In the genomic region with DNA sequence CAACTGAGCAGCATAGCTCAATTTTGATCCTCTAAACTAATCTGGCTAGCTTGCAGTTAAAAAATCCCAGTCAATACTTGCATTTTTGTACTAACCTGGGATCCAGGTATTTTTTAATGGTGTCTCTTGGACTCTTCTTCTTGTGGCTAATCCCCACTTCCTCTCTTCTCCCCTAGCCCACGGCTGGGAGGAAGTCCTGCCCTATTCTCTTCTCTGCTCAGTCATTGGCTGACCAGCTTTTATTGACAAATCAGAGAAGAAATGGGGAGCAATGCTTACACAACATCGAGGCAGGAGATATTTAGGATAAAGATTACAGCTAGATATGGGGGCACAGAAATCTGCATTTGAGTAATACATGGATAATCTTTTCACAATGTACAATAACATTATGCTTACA, we compare ENCODE assay signal across 19 mouse cellular contexts. TPM values are rescaled to one million over a fixed set of nuclear protein-coding genes. Genes with fewer than 3 reads are reported as not detected.
DNase-seq lines count a peak whose midpoint lies in the region; ATAC-seq and TF ChIP-seq lines count a peak whose summit lies in the region.
"Had no signal": no experiment of that assay in that cellular context is flagged by ENCODE, and none has a peak within 500 bp of the region (broad histone marks: within the 10 kb centered on the region; RNA-seq: fewer than 3 reads in every experiment).

No protein-coding gene starts in this region.

- TF ChIP-seq CTCF in lung, postnatal 0 days (IDR thresholded peaks at IDR 0.05) = no peak
- no peak for TF ChIP-seq CTCF in gastrocnemius, adult 2 months (IDR thresholded peaks at IDR 0.05)

- intact Hi-C loops in gastrocnemius, adult 2 months (cut with DNase I) = no loop called here

- no peaks in the 10 kb centered on the region for H3K36me3 ChIP-seq in lung, postnatal 0 days (ENCODE audit: insufficient read depth, low read length)
- no peaks in the 10 kb centered on the region for H3K36me3 ChIP-seq in liver, embryonic 12.5 days
- no peaks in the 10 kb centered on the region for H3K36me3 ChIP-seq in splenic B cell, adult 2 months (ENCODE audit: control insufficient read depth, insufficient read depth, low read length, poor library complexity, severe bottlenecking)
- no peaks in the 10 kb centered on the region for H3K36me3 ChIP-seq in intestine, embryonic 15.5 days
- H3K36me3 ChIP-seq: heart, embryonic 13.5 days; limb, embryonic 15.5 days had no signal

- H3K4me2 ChIP-seq in lung, postnatal 0 days (replicated peaks; ENCODE audit: low read depth, low read length) = no peak overlapping the region
- peak overlapping the region; percentile 9; the same call in 1 of the 2 replicates for H3K4me2 ChIP-seq in liver, embryonic 12.5 days
- no peak overlapping the region for H3K4me2 ChIP-seq in intestine, embryonic 15.5 days (replicated peaks)
- H3K4me2 ChIP-seq: heart, embryonic 13.5 days; limb, embryonic 15.5 days had no signal

- H3K9ac ChIP-seq in lung, postnatal 0 days (replicated peaks; ENCODE audit: low read depth) = no peak overlapping the region
- H3K9ac ChIP-seq in liver, embryonic 12.5 days = no peak overlapping the region
- H3K9ac ChIP-seq in intestine, embryonic 15.5 days = no peak overlapping the region
- H3K9ac ChIP-seq: heart, embryonic 13.5 days; limb, embryonic 15.5 days had no signal

- ATAC-seq in lung, postnatal 0 days = no peak
- no peak for ATAC-seq in liver, embryonic 12.5 days
- no peak for ATAC-seq in intestine, embryonic 15.5 days

- no peak for TF ChIP-seq EP300 in lung, postnatal 0 days (IDR thresholded peaks at IDR 0.05)

- peak; percentile 15 for DNase-seq in lung, postnatal 36 days
- DNase-seq in lung, postnatal 0 days (ENCODE audit: low spot score) = no peak
- peak; percentile 81 for DNase-seq in MEL-GATA-1-ER (ENCODE audit: extremely low read depth, low read depth)
- peak; percentile 42 for DNase-seq in splenic B cell, adult 2 months (ENCODE audit: low read depth, low spot score)
- DNase-seq in gastrocnemius, adult 2 months = no peak
- DNase-seq in layer of hippocampus, adult 11-12 months (ENCODE audit: low spot score) = no peak
- DNase-seq: cerebellum, postnatal 10 days; gastrocnemius, postnatal 25 days; heart, postnatal 4 days; kidney, postnatal 14 days; layer of hippocampus, adult 9-11 months; midbrain, embryonic 14.5 days had no signal

- H3K27me3 ChIP-seq in lung, postnatal 0 days (replicated peaks; ENCODE audit: insufficient read depth, low read length) = no peaks in the 10 kb centered on the region
- H3K27me3 ChIP-seq in liver, embryonic 12.5 days (replicated peaks) = no peaks in the 10 kb centered on the region
- no peaks in the 10 kb centered on the region for H3K27me3 ChIP-seq in splenic B cell, adult 2 months (ENCODE audit: control insufficient read depth, insufficient read depth, low read length, poor library complexity, severe bottlenecking)
- H3K27me3 ChIP-seq in intestine, embryonic 15.5 days (replicated peaks) = no peaks in the 10 kb centered on the region
- H3K27me3 ChIP-seq: limb, embryonic 15.5 days had no signal

- no peaks in the 10 kb centered on the region for H3K9me3 ChIP-seq in lung, postnatal 0 days (ENCODE audit: low read length)
- H3K9me3 ChIP-seq in liver, embryonic 12.5 days (replicated peaks) = no peaks in the 10 kb centered on the region
- no peaks in the 10 kb centered on the region for H3K9me3 ChIP-seq in intestine, embryonic 15.5 days
- H3K9me3 ChIP-seq: heart, embryonic 13.5 days; limb, embryonic 15.5 days had no signal

- 27% methylated on average over 2 of the region's 2 CpGs for WGBS in lung, postnatal 0 days
- WGBS in liver, embryonic 12.5 days (ENCODE audit: insufficient replicate concordance) = 8% methylated on average over 2 of the region's 2 CpGs
- 45% methylated on average over 2 of the region's 2 CpGs for WGBS in intestine, embryonic 15.5 days

- H3K27ac ChIP-seq in lung, postnatal 0 days (ENCODE audit: low read length) = no peak overlapping the region
- H3K27ac ChIP-seq in liver, embryonic 12.5 days = no peak overlapping the region
- H3K27ac ChIP-seq in intestine, embryonic 15.5 days = no peak overlapping the region
- no peak overlapping the region for H3K27ac ChIP-seq in gastrocnemius, adult 2 months
- H3K27ac ChIP-seq: heart, embryonic 13.5 days; limb, embryonic 15.5 days had no signal

- no peak overlapping the region for H3K4me3 ChIP-seq in lung, postnatal 0 days (ENCODE audit: low read depth, low read length)
- H3K4me3 ChIP-seq in liver, embryonic 12.5 days = no peak overlapping the region
- H3K4me3 ChIP-seq in intestine, embryonic 15.5 days (replicated peaks) = no peak overlapping the region
- H3K4me3 ChIP-seq in gastrocnemius, adult 2 months = no peak overlapping the region
- H3K4me3 ChIP-seq: heart, embryonic 13.5 days; limb, embryonic 15.5 days had no signal

- H3K4me1 ChIP-seq in lung, postnatal 0 days (ENCODE audit: insufficient read depth, low read depth, low read length) = no peaks in the 10 kb centered on the region
- peaks cover 4% of the 10 kb centered on the region for H3K4me1 ChIP-seq in liver, embryonic 12.5 days
- no peaks in the 10 kb centered on the region for H3K4me1 ChIP-seq in intestine, embryonic 15.5 days (replicated peaks)

RNA-seq across cellular contexts. Expression of a gene that starts 5.4 kb away (rescaled TPM):
- polyA plus RNA-seq in lung, postnatal 0 days (2015; fragmentation: Nextera tagmentation; extraction: Ambion mirVana) = not detected in 2 replicates
- not detected in 2 replicates for polyA plus RNA-seq in liver, embryonic 12.5 days (2016; fragmentation: Nextera tagmentation; extraction: Ambion mirVana)
- polyA plus RNA-seq in intestine, embryonic 15.5 days (2015; fragmentation: Nextera tagmentation; extraction: Ambion mirVana) = not detected in 2 replicates
- 1 to 10 TPM; 2.9 to 7.8 TPM for total RNA-seq in gastrocnemius, adult 2 months (2021)
- polyA plus RNA-seq: embryonic facial prominence, embryonic 11.5 days; heart, embryonic 13.5 days; intestine, embryonic 14.5 days; limb, embryonic 15.5 days; lung, embryonic 16.5 days had no signal

RNA-seq across cellular contexts. Expression of a gene that starts 8.1 kb away (rescaled TPM):
- polyA plus RNA-seq in lung, postnatal 0 days (2015; fragmentation: Nextera tagmentation; extraction: Ambion mirVana) = 74.6 and 76.8 TPM in 2 replicates
- polyA plus RNA-seq in liver, embryonic 12.5 days (2016; fragmentation: Nextera tagmentation; extraction: Ambion mirVana) = 75.0 and 76.1 TPM in 2 replicates
- polyA plus RNA-seq in intestine, embryonic 15.5 days (2015; fragmentation: Nextera tagmentation; extraction: Ambion mirVana) = 96.6 and 99.1 TPM in 2 replicates
- total RNA-seq in gastrocnemius, adult 2 months (2021) = 1 to 10 TPM; 3.6 to 5.9 TPM

RNA-seq across cellular contexts. Expression of a gene that starts 8.3 kb away (rescaled TPM):
- 52.0 and 52.3 TPM in 2 replicates for polyA plus RNA-seq in lung, postnatal 0 days (2015; fragmentation: Nextera tagmentation; extraction: Ambion mirVana)
- polyA plus RNA-seq in liver, embryonic 12.5 days (2016; fragmentation: Nextera tagmentation; extraction: Ambion mirVana) = 26.1 and 30.6 TPM in 2 replicates
- polyA plus RNA-seq in intestine, embryonic 15.5 days (2015; fragmentation: Nextera tagmentation; extraction: Ambion mirVana) = 65.5 and 67.5 TPM in 2 replicates
- total RNA-seq in gastrocnemius, adult 2 months (2021) = 10 to 100 TPM; 16.2 to 16.6 TPM

RNA-seq across cellular contexts. Expression of a gene that starts 14.2 kb away (rescaled TPM):
- polyA plus RNA-seq in lung, postnatal 0 days (2015; fragmentation: Nextera tagmentation; extraction: Ambion mirVana) = 52.4 and 61.2 TPM in 2 replicates
- polyA plus RNA-seq in liver, embryonic 12.5 days (2016; fragmentation: Nextera tagmentation; extraction: Ambion mirVana) = 144 and 147 TPM in 2 replicates
- polyA plus RNA-seq in intestine, embryonic 15.5 days (2015; fragmentation: Nextera tagmentation; extraction: Ambion mirVana) = 236 and 265 TPM in 2 replicates
- total RNA-seq in gastrocnemius, adult 2 months (2021) = 10 to 100 TPM; 28.0 to 28.1 TPM

RNA-seq across cellular contexts. Expression of a gene that starts 14.2 kb away (rescaled TPM):
- 96.7 and 102 TPM in 2 replicates for polyA plus RNA-seq in lung, postnatal 0 days (2015; fragmentation: Nextera tagmentation; extraction: Ambion mirVana)
- polyA plus RNA-seq in liver, embryonic 12.5 days (2016; fragmentation: Nextera tagmentation; extraction: Ambion mirVana) = 69.7 and 74.0 TPM in 2 replicates
- polyA plus RNA-seq in intestine, embryonic 15.5 days (2015; fragmentation: Nextera tagmentation; extraction: Ambion mirVana) = 134 and 136 TPM in 2 replicates
- 10 to 100 TPM; 45.3 to 63.1 TPM for total RNA-seq in gastrocnemius, adult 2 months (2021)

Comparison
In these comparisons a context has a peak if more than half of its experiments do, and no peak if none do; other contexts are left out.
1. DNase-seq: peak in lung, postnatal 36 days (single experiment), MEL-GATA-1-ER (single experiment) and splenic B cell, adult 2 months (single experiment); none in lung, postnatal 0 days (single experiment), gastrocnemius, adult 2 months (single experiment) and layer of hippocampus, adult 11-12 months (single experiment).